Mouse (Mus musculus): ENCODE measurements around the gene Papln. TPM values are rescaled to one million over a fixed set of nuclear protein-coding genes. Genes with fewer than 3 reads are reported as not detected.

The Papln gene
- polyA plus RNA-seq (2015; fragmentation: Nextera tagmentation; extraction: Ambion mirVana): 0.23 and 0.43 TPM in 2 replicates

DNA sequence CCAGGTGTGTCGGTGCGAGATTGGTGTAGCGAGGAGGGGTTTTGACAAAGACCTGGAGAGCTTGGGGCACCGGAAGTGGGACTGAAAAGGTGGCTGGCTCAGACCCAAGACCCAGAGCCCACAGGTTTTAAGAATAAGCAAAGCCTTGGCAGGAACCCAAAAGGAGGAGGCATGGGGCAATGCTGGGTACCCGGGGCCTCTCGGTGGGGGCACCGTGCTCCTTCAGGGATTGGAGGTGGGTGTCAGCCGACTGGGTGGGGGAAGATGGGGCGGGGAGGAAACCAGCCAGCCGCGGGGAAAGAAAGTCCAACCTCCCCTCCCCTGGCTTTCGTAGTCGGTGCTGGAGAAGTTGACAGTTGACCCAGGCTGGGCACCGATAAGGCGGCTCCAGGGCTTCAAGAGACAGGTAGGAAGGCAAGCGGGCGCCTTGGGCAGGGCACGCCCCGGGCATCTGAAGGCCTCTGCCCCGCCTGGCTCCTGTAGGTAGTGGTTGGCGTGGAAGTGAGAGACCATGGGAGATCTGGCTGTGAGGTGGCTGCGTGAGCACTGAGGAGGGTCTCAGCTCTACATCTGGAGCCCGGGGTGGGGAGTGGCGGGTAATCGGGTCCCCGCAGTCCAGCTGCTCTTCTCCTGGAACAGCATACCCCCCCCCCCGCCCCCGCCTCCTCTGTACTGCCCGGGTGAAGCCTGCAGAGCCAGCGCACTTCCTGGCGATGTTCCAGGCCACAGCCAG, at the start of gene Papln:
Gene Papln, plus strand, starts transcription at position 324 of the 733 bp plus-strand sequence.
- ATAC-seq (ENCODE audit: low FRiP score): peak; percentile 52; the same call in 1 of the 2 replicates
- 18% methylated on average over 25 of the region's 31 CpGs for WGBS

DNA sequence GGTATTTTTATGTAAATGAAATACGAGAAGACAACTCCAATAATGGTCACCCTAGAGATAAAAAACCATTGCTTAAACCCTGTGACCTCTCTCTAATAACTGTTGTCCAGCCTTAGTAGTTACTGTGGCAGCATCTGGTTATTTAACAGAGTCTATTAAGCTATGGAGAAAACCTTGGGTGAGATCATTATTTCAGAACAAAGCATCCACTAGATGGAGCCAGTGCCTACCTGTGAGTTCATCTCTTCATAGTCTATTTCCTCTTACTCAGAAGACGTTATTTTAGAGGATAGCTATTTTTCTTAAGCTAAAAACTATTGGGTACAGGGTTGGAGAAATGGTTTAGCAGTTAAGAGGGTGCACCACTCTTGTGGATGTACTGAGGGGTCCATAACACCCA, 49.7 kb upstream of the Papln start:
- peaks cover 3% of the 10 kb centered on the region; the same call in 1 of the 2 replicates for H3K4me1 ChIP-seq
- no peak for ATAC-seq (ENCODE audit: low FRiP score)
- H3K36me3 ChIP-seq: peaks cover 57% of the 10 kb centered on the region
- no peak overlapping the region for H3K4me2 ChIP-seq
- WGBS: 48% methylated on average over 2 of the region's 2 CpGs
- no peaks in the 10 kb centered on the region for H3K27me3 ChIP-seq (replicated peaks)
- H3K27ac ChIP-seq (replicated peaks): no peak overlapping the region
- no peak overlapping the region for H3K4me3 ChIP-seq (replicated peaks)
- H3K9me3 ChIP-seq (replicated peaks): no peaks in the 10 kb centered on the region
- H3K9ac ChIP-seq (replicated peaks): no peak overlapping the region

More for the DNA sequence above, at the start of gene Papln:
- Histone ChIP-seq H3K9me3 (replicated peaks) (no peaks in the 10 kb centered on the region), H3K27me3 (replicated peaks) (0 out of 2 replicates have a peak, but pooled peaks cover 3% of the 10 kb centered on the region), H3K4me1 (peaks cover 20% of the 10 kb centered on the region), H3K27ac (replicated peaks) (no peak within 1 kb of the TSS), H3K4me2 (peak within 1 kb of the TSS; percentile 68), H3K4me3 (replicated peaks) (peak within 1 kb of the TSS; percentile 32), H3K36me3 (no peaks in the 10 kb centered on the region), H3K9ac (replicated peaks) (0 out of 2 replicates have a peak within 1 kb of the TSS, but pooled peaks have one; percentile 11)

DNA sequence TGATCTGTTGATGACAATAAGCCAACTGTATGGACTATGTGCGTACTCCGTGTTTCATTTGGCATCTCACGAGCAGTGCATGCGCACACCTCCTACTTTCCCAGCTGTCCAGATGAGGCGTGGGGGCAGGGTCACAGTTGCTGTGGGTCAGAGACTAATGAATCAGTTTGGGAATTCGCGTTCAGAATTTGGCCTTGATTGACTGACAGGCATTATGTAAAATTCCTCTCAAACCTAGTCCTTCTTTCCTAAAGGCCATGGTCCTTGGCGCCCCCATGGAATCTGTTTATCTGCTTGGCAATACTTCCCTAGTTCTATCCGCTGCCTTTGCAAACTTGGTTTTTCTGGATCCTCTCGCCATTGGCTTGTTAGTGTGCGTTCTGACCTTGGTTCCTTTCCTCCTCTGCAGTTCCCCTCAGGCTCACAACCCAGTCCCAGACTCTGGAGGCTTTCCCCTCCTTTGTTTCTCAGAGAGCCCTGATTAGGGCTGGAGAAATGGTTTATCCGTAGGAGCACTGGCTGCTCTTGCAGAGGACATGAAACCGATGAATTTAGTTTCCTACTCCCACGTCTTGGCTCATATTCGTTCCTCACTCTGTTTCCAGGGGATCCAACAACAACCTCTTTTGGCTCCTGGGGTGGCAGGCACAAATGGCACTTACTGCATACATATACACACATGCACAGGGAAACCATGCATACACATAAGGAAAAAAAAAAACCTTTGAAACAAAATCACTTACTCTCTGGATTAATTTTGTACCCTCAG, 46.8 kb upstream of the Papln start:
- Histone ChIP-seq H3K36me3 (peaks cover 68% of the 10 kb centered on the region), H3K4me3 (replicated peaks) (no peak overlapping the region), H3K9ac (replicated peaks) (no peak overlapping the region), H3K27ac (replicated peaks) (no peak overlapping the region), H3K27me3 (replicated peaks) (no peaks in the 10 kb centered on the region), H3K4me2 (no peak overlapping the region), H3K4me1 (peaks cover 3% of the 10 kb centered on the region; the same call in 1 of the 2 replicates), H3K9me3 (replicated peaks) (no peaks in the 10 kb centered on the region)
- 95% methylated on average over 15 of the region's 15 CpGs for WGBS
- no peak for ATAC-seq (ENCODE audit: low FRiP score)

DNA sequence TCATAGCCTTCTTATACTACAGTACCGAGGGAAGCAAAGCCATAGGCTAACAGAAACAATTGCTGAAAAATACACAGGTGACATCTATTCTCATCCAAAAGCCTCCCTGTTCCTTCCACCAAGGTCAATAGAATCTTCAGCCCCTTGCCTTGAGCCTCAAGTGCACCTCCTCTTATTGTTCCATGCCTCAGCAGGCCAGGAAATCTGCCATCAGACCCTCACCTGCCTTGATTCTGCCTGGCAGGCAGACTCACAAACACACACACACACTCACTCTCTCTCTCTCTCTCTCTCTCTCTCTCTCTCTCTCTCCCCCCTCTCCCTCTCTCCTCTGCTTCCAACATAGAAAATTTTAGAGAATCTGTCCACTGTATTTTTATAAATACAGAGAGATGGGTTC, 44.0 kb upstream of the Papln start:
- Histone ChIP-seq H3K4me1 (no peaks in the 10 kb centered on the region), H3K27me3 (replicated peaks) (no peaks in the 10 kb centered on the region), H3K9me3 (replicated peaks) (no peaks in the 10 kb centered on the region), H3K9ac (replicated peaks) (no peak overlapping the region), H3K4me3 (replicated peaks) (no peak overlapping the region), H3K27ac (replicated peaks) (no peak overlapping the region), H3K36me3 (peaks cover 67% of the 10 kb centered on the region), H3K4me2 (no peak overlapping the region)
- WGBS: 100% methylated on average over 1 of the region's 1 CpGs
- ATAC-seq (ENCODE audit: low FRiP score): no peak

DNA sequence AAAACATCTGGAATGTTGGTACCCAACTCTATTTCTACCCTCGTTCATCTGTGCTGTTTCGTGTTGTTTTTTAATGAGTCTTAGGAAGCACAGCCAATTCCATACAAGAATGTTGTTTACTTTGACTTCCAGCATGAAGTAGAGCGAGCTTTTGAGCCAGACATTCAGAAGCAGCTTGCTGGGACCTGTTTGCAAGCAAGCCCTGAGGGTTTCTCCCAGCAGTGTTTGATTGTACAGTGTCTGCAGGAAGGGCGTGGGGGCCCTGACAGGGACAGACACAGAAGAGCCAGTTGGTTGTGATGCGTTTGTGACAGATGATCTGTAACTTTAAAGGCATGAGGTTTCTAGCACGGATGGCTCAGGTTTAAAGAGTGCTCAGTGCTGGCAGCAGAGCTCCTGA, 42.2 kb upstream of the Papln start:
- Histone ChIP-seq H3K4me1 (no peaks in the 10 kb centered on the region), H3K9me3 (replicated peaks) (no peaks in the 10 kb centered on the region), H3K9ac (replicated peaks) (no peak overlapping the region), H3K27me3 (replicated peaks) (no peaks in the 10 kb centered on the region), H3K4me3 (replicated peaks) (no peak overlapping the region), H3K4me2 (no peak overlapping the region), H3K36me3 (peaks cover 74% of the 10 kb centered on the region), H3K27ac (replicated peaks) (0 out of 2 replicates have a peak overlapping the region, but pooled peaks have one; percentile 5)
- ATAC-seq (ENCODE audit: low FRiP score): no peak
- WGBS: 70% methylated on average over 6 of the region's 6 CpGs

DNA sequence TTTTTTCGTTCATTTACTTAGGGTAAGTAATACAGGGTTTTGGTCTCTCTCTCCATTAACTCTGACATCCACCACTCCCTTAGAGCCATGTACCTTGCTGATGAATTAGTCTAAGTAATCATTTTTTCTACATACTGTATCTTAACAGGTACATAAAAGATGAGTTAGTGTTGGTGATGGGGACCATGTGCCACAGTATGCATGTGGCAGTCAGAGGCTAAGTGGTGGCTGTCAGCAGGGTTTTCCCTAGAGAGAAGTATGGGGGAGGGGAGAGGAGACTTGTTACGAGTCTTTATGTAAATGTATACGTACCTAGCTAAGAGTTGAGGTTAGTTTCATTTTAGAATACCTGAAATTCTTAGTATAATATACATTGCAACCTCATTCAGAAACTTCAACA, 40.4 kb upstream of the Papln start:
- H3K9ac ChIP-seq (replicated peaks): no peak overlapping the region
- no peaks in the 10 kb centered on the region for H3K27me3 ChIP-seq (replicated peaks)
- H3K36me3 ChIP-seq: peaks cover 69% of the 10 kb centered on the region
- ATAC-seq (ENCODE audit: low FRiP score): no peak
- no peak overlapping the region for H3K4me3 ChIP-seq (replicated peaks)
- no peaks in the 10 kb centered on the region for H3K4me1 ChIP-seq
- no peak overlapping the region for H3K4me2 ChIP-seq
- no peaks in the 10 kb centered on the region for H3K9me3 ChIP-seq (replicated peaks)
- no peak overlapping the region for H3K27ac ChIP-seq (replicated peaks)
- 78% methylated on average over 3 of the region's 3 CpGs for WGBS

DNA sequence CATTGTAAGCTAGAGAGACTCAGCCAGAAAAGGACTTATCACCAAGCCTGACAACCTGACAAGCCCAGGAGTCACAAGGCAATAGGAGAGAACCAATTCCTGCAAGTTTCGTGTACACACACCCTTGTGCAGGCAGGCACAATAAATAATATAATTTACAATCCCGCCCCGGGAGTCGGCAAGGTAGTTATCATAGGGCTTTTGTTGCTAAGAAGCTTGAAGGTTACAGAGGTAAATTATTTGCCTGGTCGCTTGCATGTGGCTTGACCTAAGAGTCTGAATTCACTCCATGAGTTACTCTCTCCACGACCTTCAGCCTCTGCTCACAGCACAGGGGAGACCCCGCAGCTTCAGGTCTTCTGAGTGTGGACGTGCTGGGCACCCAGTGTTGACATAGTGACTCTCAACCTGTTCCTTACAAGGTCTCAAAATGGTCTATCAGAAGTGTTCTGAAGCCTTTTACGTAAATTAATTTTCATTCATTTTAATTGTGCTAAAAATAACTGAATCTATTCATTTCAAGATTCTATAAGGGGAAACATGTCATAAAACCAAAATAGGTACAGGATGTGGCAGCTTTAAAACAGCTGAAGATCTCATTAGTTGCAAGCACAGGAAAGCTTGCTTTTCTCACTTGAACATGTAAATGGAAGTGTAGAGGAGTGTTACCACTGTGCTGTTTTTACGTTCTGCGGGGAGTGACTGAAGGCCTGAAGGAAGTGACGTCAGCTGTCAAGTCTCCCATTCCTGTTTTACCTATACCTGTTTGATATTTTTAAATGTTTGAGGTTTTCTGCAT, 36.7 kb upstream of the Papln start:
- Histone ChIP-seq H3K4me1 (no peaks in the 10 kb centered on the region), H3K27ac (replicated peaks) (no peak overlapping the region), H3K27me3 (replicated peaks) (no peaks in the 10 kb centered on the region), H3K36me3 (peaks cover 78% of the 10 kb centered on the region), H3K9me3 (replicated peaks) (no peaks in the 10 kb centered on the region), H3K4me2 (no peak overlapping the region), H3K9ac (replicated peaks) (no peak overlapping the region), H3K4me3 (replicated peaks) (no peak overlapping the region)
- no peak for ATAC-seq (ENCODE audit: low FRiP score)
- WGBS: 73% methylated on average over 12 of the region's 12 CpGs

DNA sequence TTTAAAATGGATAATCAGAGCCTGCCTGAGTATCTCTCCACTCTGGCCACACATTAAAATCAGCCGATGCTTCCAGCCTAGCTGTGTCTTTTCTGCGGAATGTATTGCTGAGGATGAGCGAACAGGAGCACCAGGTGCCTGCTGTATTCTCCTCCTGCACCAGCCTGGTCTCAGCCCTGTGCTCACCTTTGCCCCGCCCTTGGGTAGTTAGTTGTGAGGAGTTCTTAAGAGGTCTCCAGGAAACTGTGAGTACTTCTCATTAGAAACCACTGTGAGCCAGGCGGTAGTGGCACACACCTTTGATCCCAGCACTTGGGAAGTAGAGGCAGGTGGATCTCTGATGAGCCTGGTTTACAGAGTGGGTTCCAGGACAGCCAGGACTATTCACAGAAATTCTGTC, 31.2 kb upstream of the Papln start:
- Histone ChIP-seq H3K9ac (replicated peaks) (no peak overlapping the region), H3K4me2 (no peak overlapping the region), H3K4me3 (replicated peaks) (no peak overlapping the region), H3K27me3 (replicated peaks) (no peaks in the 10 kb centered on the region), H3K36me3 (peaks cover 84% of the 10 kb centered on the region), H3K4me1 (no peaks in the 10 kb centered on the region), H3K9me3 (replicated peaks) (no peaks in the 10 kb centered on the region), H3K27ac (replicated peaks) (no peak overlapping the region)
- WGBS: 97% methylated on average over 5 of the region's 5 CpGs
- ATAC-seq (ENCODE audit: low FRiP score): no peak

DNA sequence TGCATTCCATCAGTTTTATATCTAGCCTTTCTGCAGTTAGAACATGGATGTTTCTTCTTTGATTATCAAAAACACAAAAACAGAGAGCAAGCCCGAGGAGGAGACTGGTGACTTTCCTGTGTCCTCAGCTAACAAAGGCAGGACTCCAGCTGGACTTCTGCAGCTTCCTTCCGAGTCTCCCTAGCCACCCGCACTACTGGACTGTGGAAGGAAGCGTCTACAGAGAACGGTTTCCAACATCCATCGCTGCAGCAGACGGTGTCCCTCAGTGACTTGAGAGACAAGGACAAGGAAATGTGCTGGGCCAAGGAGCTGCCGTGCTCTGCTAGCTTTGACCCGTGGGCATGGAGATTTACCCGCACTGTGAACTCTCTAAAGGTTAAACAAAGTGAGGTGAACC, 29.4 kb upstream of the Papln start:
- H3K9me3 ChIP-seq (replicated peaks): no peaks in the 10 kb centered on the region
- no peak overlapping the region for H3K4me2 ChIP-seq
- H3K4me1 ChIP-seq: no peaks in the 10 kb centered on the region
- WGBS: 92% methylated on average over 10 of the region's 10 CpGs
- no peak for ATAC-seq (ENCODE audit: low FRiP score)
- H3K4me3 ChIP-seq (replicated peaks): no peak overlapping the region
- H3K27ac ChIP-seq (replicated peaks): no peak overlapping the region
- H3K36me3 ChIP-seq: peaks cover 68% of the 10 kb centered on the region
- H3K9ac ChIP-seq (replicated peaks): no peak overlapping the region
- H3K27me3 ChIP-seq (replicated peaks): no peaks in the 10 kb centered on the region

DNA sequence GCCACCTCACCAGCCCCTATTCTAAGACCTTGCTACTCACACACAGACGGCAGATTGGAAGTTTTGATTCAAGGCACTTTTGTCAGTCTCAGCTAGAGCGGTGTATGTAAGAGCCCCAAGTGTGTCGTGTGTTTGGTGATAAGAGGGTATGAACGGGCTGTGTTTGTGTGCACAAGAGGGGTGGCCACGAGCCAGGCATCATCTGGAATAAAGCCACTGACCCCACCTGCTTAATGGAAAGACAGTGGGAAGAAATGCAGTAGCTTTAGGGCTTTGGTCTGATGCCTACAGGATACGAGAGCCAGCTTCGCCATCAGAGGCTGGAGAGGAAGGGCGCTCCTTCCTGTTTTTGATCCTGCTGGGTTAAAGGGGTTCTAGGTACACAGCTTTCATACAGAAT, 27.2 kb upstream of the Papln start:
- H3K4me3 ChIP-seq (replicated peaks): no peak overlapping the region
- H3K4me2 ChIP-seq: no peak overlapping the region
- H3K9ac ChIP-seq (replicated peaks): no peak overlapping the region
- ATAC-seq (ENCODE audit: low FRiP score): no peak
- 79% methylated on average over 8 of the region's 8 CpGs for WGBS
- peaks cover 49% of the 10 kb centered on the region for H3K36me3 ChIP-seq
- no peaks in the 10 kb centered on the region for H3K4me1 ChIP-seq
- H3K27ac ChIP-seq (replicated peaks): no peak overlapping the region
- H3K9me3 ChIP-seq (replicated peaks): no peaks in the 10 kb centered on the region
- no peaks in the 10 kb centered on the region for H3K27me3 ChIP-seq (replicated peaks)

DNA sequence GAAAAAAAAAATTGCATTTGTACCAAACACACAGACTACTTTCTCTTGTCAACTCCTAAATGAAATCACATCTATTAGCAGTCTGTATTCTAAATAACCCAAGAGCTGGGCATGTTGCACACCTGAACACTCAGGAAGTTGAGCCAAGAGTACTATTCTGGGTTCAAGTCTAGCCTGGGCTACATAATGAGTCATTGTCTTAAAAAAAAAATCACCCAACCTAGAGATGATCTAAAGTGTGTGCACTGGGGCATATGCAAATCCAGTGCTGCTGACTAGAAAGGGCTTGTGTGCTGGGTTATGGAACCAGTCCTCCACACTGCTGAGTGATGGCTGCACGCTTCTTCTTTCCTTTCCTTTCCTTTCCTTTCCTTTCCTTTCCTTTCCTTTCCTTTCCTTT, 24.8 kb upstream of the Papln start:
- H3K27me3 ChIP-seq (replicated peaks): no peaks in the 10 kb centered on the region
- no peaks in the 10 kb centered on the region for H3K4me1 ChIP-seq
- H3K27ac ChIP-seq (replicated peaks): no peak overlapping the region
- H3K9ac ChIP-seq (replicated peaks): no peak overlapping the region
- no peak overlapping the region for H3K4me3 ChIP-seq (replicated peaks)
- WGBS: 85% methylated on average over 1 of the region's 1 CpGs
- H3K4me2 ChIP-seq: no peak overlapping the region
- peaks cover 28% of the 10 kb centered on the region for H3K36me3 ChIP-seq
- no peak for ATAC-seq (ENCODE audit: low FRiP score)
- H3K9me3 ChIP-seq (replicated peaks): no peaks in the 10 kb centered on the region

Measured in neural tube, embryonic 15.5 days (tissue).